Mouse (Mus musculus): ENCODE measurements at regions not wholly inside any gene's neighbourhood (a gene's known extent, or its start where the extent isn't known, plus 50 kb on each side); places are given as distances from the start of the nearest gene placed in this dataset.
A peak's percentile ranks its signal among the peaks of the same experiment; 100 is the strongest.

GRCm38 (mm10) chr4:81579389-81580110 is 136.9 kb upstream of the Mpdz start:
- 81% methylated on average over 8 of the region's 8 CpGs for WGBS
- no peak overlapping the region for H3K4me3 ChIP-seq (ENCODE audit: insufficient read depth, low read depth, low read length)
- DNase-seq (ENCODE audit: extremely low read depth, low read depth, low spot score), result no peak
- no peaks in the 10 kb centered on the region for H3K79me2 ChIP-seq (ENCODE audit: control insufficient read depth, insufficient read depth, low read length)
- H3K27ac ChIP-seq (replicated peaks; ENCODE audit: insufficient read depth, low read depth, low read length), result 0 out of 2 replicates have a peak overlapping the region, but pooled peaks have one; percentile 12
- H3K36me3 ChIP-seq (ENCODE audit: control insufficient read depth, insufficient read depth, low read length), result no peaks in the 10 kb centered on the region
- TF ChIP-seq CTCF (IDR thresholded peaks at IDR 0.05; ENCODE audit: low read depth, low read length), result no peak
- TF ChIP-seq POLR2A (IDR thresholded peaks at IDR 0.05; ENCODE audit: extremely low read depth, insufficient read depth, low read length), result no peak
- H3K4me1 ChIP-seq (ENCODE audit: control insufficient read depth, insufficient read depth, low read length), result no peaks in the 10 kb centered on the region
- no peaks in the 10 kb centered on the region for H3K27me3 ChIP-seq (ENCODE audit: control insufficient read depth, insufficient read depth, low read length)
- H3K9ac ChIP-seq (ENCODE audit: low read depth, low read length), result no peak overlapping the region

GRCm38 (mm10) chr4:81578981-81579380 is 136.4 kb upstream of the Mpdz start:
- TF ChIP-seq CTCF (IDR thresholded peaks at IDR 0.05; ENCODE audit: low read depth, low read length) (no peak), POLR2A (IDR thresholded peaks at IDR 0.05; ENCODE audit: extremely low read depth, insufficient read depth, low read length) (no peak)
- H3K36me3 ChIP-seq (ENCODE audit: control insufficient read depth, insufficient read depth, low read length), result no peaks in the 10 kb centered on the region
- no peak overlapping the region for H3K9ac ChIP-seq (ENCODE audit: low read depth, low read length)
- H3K79me2 ChIP-seq (ENCODE audit: control insufficient read depth, insufficient read depth, low read length), result no peaks in the 10 kb centered on the region
- H3K4me3 ChIP-seq (ENCODE audit: insufficient read depth, low read depth, low read length), result no peak overlapping the region
- no peak overlapping the region for H3K27ac ChIP-seq (replicated peaks; ENCODE audit: insufficient read depth, low read depth, low read length)
- H3K27me3 ChIP-seq (ENCODE audit: control insufficient read depth, insufficient read depth, low read length), result no peaks in the 10 kb centered on the region
- no peaks in the 10 kb centered on the region for H3K4me1 ChIP-seq (ENCODE audit: control insufficient read depth, insufficient read depth, low read length)
- 83% methylated on average over 6 of the region's 6 CpGs for WGBS
- no peak for DNase-seq (ENCODE audit: extremely low read depth, low read depth, low spot score)

- H3K4me3 ChIP-seq (ENCODE audit: insufficient read depth, low read depth, low read length), result no peak overlapping the region
- H3K27ac ChIP-seq (replicated peaks; ENCODE audit: insufficient read depth, low read depth, low read length), result no peak overlapping the region
- no peaks in the 10 kb centered on the region for H3K4me1 ChIP-seq (ENCODE audit: control insufficient read depth, insufficient read depth, low read length)
- no peak for TF ChIP-seq POLR2A (IDR thresholded peaks at IDR 0.05; ENCODE audit: extremely low read depth, insufficient read depth, low read length)
- no peak for TF ChIP-seq CTCF (IDR thresholded peaks at IDR 0.05; ENCODE audit: low read depth, low read length)
- H3K79me2 ChIP-seq (ENCODE audit: control insufficient read depth, insufficient read depth, low read length), result no peaks in the 10 kb centered on the region
- no peak for DNase-seq (ENCODE audit: extremely low read depth, low read depth, low spot score)
- WGBS, result 65% methylated on average over 5 of the region's 5 CpGs
- no peaks in the 10 kb centered on the region for H3K36me3 ChIP-seq (ENCODE audit: control insufficient read depth, insufficient read depth, low read length)
- no peak overlapping the region for H3K9ac ChIP-seq (ENCODE audit: low read depth, low read length)
- H3K27me3 ChIP-seq (ENCODE audit: control insufficient read depth, insufficient read depth, low read length), result no peaks in the 10 kb centered on the region
These were observed 131.2 kb upstream of the Mpdz start for GRCm38 (mm10) chr4:81573771-81574170.

GRCm38 (mm10) chr4:81570736-81571135 is 128.1 kb upstream of the Mpdz start:
- H3K4me1 ChIP-seq (ENCODE audit: control insufficient read depth, insufficient read depth, low read length), result no peaks in the 10 kb centered on the region
- H3K27ac ChIP-seq (replicated peaks; ENCODE audit: insufficient read depth, low read depth, low read length), result no peak overlapping the region
- H3K4me3 ChIP-seq (ENCODE audit: insufficient read depth, low read depth, low read length), result no peak overlapping the region
- 85% methylated on average over 4 of the region's 4 CpGs for WGBS
- no peak for DNase-seq (ENCODE audit: extremely low read depth, low read depth, low spot score)
- TF ChIP-seq CTCF (IDR thresholded peaks at IDR 0.05; ENCODE audit: low read depth, low read length) (no peak), POLR2A (IDR thresholded peaks at IDR 0.05; ENCODE audit: extremely low read depth, insufficient read depth, low read length) (no peak)
- H3K9ac ChIP-seq (ENCODE audit: low read depth, low read length), result no peak overlapping the region
- no peaks in the 10 kb centered on the region for H3K27me3 ChIP-seq (ENCODE audit: control insufficient read depth, insufficient read depth, low read length)
- H3K79me2 ChIP-seq (ENCODE audit: control insufficient read depth, insufficient read depth, low read length), result no peaks in the 10 kb centered on the region
- H3K36me3 ChIP-seq (ENCODE audit: control insufficient read depth, insufficient read depth, low read length), result no peaks in the 10 kb centered on the region

GRCm38 (mm10) chr4:81569531-81569930 is 126.9 kb upstream of the Mpdz start:
- no peaks in the 10 kb centered on the region for H3K4me1 ChIP-seq (ENCODE audit: control insufficient read depth, insufficient read depth, low read length)
- 71% methylated on average over 3 of the region's 3 CpGs for WGBS
- no peak overlapping the region for H3K9ac ChIP-seq (ENCODE audit: low read depth, low read length)
- no peaks in the 10 kb centered on the region for H3K36me3 ChIP-seq (ENCODE audit: control insufficient read depth, insufficient read depth, low read length)
- TF ChIP-seq POLR2A (IDR thresholded peaks at IDR 0.05; ENCODE audit: extremely low read depth, insufficient read depth, low read length) (no peak), CTCF (IDR thresholded peaks at IDR 0.05; ENCODE audit: low read depth, low read length) (no peak)
- DNase-seq (ENCODE audit: extremely low read depth, low read depth, low spot score), result no peak
- H3K79me2 ChIP-seq (ENCODE audit: control insufficient read depth, insufficient read depth, low read length), result no peaks in the 10 kb centered on the region
- H3K27ac ChIP-seq (replicated peaks; ENCODE audit: insufficient read depth, low read depth, low read length), result no peak overlapping the region
- no peaks in the 10 kb centered on the region for H3K27me3 ChIP-seq (ENCODE audit: control insufficient read depth, insufficient read depth, low read length)
- H3K4me3 ChIP-seq (ENCODE audit: insufficient read depth, low read depth, low read length), result no peak overlapping the region

- 93% methylated on average over 6 of the region's 6 CpGs for WGBS
These were observed 125.8 kb upstream of the Mpdz start for GRCm38 (mm10) chr4:81568404-81568803.

More at GRCm38 (mm10) chr4:81568404-81568803, 125.8 kb upstream of the Mpdz start:
- H3K27me3 ChIP-seq (ENCODE audit: control insufficient read depth, insufficient read depth, low read length), result no peaks in the 10 kb centered on the region
- H3K4me1 ChIP-seq (ENCODE audit: control insufficient read depth, insufficient read depth, low read length), result no peaks in the 10 kb centered on the region
- no peak overlapping the region for H3K4me3 ChIP-seq (ENCODE audit: insufficient read depth, low read depth, low read length)
- TF ChIP-seq POLR2A (IDR thresholded peaks at IDR 0.05; ENCODE audit: extremely low read depth, insufficient read depth, low read length) (no peak), CTCF (IDR thresholded peaks at IDR 0.05; ENCODE audit: low read depth, low read length) (no peak)
- no peak overlapping the region for H3K9ac ChIP-seq (ENCODE audit: low read depth, low read length)
- no peak overlapping the region for H3K27ac ChIP-seq (replicated peaks; ENCODE audit: insufficient read depth, low read depth, low read length)
- no peaks in the 10 kb centered on the region for H3K79me2 ChIP-seq (ENCODE audit: control insufficient read depth, insufficient read depth, low read length)
- DNase-seq (ENCODE audit: extremely low read depth, low read depth, low spot score), result no peak
- H3K36me3 ChIP-seq (ENCODE audit: control insufficient read depth, insufficient read depth, low read length), result no peaks in the 10 kb centered on the region

Measured in liver, adult 2 months (tissue).